Mouse (Mus musculus): ENCODE data around the gene Usp16.
A peak's percentile ranks its signal among the peaks of the same experiment; 100 is the strongest.
"Not testable (repeated sequence)": the region's sequence is repeated elsewhere in the genome, so short reads cannot be mapped to it uniquely, and the experiment has no call there.

Usp16 gene

GRCm38 (mm10) chr16:87488605-87489004 is 34.1 kb downstream of the Usp16 start:
- no peak for DNase-seq

- not testable (repeated sequence) for DNase-seq
Measured at GRCm38 (mm10) chr16:87492191-87492792, 37.8 kb downstream of the Usp16 start.

DNA sequence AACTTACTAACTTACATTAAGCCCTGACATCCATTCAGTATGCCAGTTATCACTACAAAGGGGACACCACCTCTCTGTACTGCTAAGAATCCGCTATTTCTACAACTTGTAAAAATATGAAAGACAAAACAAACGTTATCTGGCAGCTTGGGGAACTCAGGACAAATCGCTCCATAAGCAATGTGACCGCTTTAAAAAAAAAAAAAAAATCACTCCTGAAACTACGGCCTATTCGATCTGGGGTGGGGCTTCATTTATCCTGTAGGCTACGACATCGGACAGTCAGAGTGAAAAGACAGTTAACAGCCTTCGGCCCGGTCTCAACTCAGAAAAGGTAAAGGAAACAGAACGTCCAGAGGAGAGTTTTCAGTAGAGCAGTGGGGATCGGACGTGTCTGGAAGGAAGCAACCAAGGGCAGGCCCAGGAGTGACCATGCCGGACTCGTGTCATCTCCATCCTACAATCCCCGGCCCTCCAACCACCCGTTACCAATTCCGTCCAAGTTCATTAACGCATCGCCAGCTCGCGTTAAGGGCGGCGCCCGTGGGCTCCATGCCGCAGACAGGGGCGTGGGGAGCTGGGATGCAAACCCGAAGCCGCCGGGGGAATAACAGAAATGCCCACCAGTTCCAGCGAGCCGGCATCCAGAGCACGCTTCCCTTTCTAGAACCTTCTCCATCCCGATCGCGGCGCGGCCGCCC is 40.6 kb downstream of the Usp16 start:
- no peak for DNase-seq

GRCm38 (mm10) chr16:87495716-87496447 is 41.4 kb downstream of the Usp16 start, which contains the start of gene Cct8:
TSS of gene Cct8 (minus strand) at chr16:87495873.
- peak; percentile 96 for DNase-seq

- DNase-seq = no peak
Measured at GRCm38 (mm10) chr16:87496728-87497127, 42.2 kb downstream of the Usp16 start.

GRCm38 (mm10) chr16:87497171-87497570 is 42.7 kb downstream of the Usp16 start:
- DNase-seq = no peak

- DNase-seq = no peak
Measured at GRCm38 (mm10) chr16:87499556-87499955, 45.1 kb downstream of the Usp16 start.

GRCm38 (mm10) chr16:87501304-87502078 is 47.0 kb downstream of the Usp16 start:
- DNase-seq = no peak

DNA sequence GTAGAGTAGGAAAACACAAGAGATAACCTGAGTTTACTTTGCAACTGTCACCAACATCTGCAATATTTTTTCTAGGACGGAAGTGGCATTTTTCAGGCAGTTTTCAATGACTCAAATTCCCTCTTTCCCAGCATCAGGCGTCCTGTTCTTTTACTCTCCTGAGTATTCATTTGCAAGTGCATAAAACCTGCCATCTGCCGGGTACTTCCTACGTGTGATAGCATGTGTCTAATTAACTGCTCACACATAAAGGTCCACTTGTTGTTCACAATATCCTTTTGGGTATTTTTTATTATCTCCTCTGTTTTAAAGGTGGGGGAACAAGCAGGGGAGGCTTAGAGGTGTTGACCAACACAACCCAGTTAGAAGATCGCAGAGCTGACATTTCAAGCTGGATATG is 57.2 kb downstream of the Usp16 start:
- no peak for DNase-seq

- no peak for DNase-seq
Measured at GRCm38 (mm10) chr16:87512331-87512730, 57.8 kb downstream of the Usp16 start.

DNA sequence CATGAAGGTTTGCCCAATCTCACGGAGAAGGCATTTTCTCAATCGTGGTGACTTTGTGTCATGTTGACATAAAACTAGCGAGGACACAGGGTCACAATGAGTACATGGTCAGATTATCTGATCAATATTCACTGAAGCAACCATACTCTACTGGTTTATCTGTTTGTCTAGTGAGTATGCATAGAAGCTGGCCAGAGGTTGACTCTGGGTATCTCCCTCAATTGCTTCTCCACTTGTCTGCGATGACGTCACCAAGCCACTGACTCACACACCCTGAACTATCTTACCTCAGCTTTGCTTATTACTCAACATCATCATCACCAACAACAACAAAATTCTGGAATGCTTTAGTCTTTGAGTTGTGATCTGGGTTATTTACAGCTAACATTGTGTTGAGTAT is 69.7 kb downstream of the Usp16 start:
- no peak for DNase-seq

DNA sequence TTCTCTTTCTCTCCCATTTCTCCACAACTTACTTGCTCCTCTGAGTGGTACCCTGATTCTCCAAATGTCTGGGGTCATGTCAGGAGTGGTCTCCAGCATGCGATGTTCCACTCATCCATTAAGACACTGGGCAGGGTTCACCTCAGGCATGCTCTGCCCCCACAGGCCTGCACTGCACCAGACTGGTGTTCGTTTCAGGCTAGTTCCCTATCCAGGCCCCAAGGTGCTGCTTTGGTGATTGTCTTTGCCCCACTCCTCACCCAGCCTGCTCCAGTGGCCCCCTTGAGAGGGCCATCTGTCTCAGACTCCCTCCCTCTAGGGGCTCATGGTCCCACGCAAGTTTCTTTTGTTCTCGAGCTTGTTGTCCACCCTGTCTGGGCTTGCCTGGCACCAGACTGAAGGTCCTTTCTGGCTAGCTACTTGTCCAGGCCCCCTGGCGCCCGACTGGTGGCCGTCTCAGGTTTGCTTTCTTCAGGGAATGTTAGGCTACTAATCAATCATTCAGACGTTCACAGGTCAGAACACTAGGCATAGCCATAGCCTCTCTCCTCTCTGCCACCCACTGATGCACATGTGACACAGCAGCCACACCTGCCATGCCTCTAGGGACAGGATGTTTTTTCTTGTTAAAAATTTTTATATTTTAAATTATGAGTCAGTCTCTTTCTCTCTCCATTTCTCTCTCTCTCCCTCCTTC is 73.2 kb downstream of the Usp16 start:
- DNase-seq = no peak

GRCm38 (mm10) chr16:87528755-87529154 is 74.3 kb downstream of the Usp16 start:
- no peak for DNase-seq

Measured in cerebellum, adult 11 months (tissue).